Mouse (Mus musculus) right cerebral cortex, postnatal 36 days (tissue): ENCODE data around the gene Capn13.

Source experiments
- DNase-seq, 2 experiments: peaks; one replicate each; pipeline ENCODE4 v3.0.0; 2022; ENCODE audit warnings: low spot score in 2 of 2, mixed read lengths in 1 of 2

The Capn13 gene

GRCm38 (mm10) chr17:73343632-73344390, 56.9 kb downstream of the Capn13 start:
- DNase-seq = no peak

GRCm38 (mm10) chr17:73342673-73343072, 58.0 kb downstream of the Capn13 start:
- DNase-seq = no peak

- no peak for DNase-seq
These were observed 71.6 kb downstream of the Capn13 start for GRCm38 (mm10) chr17:73329071-73329470.

- DNase-seq = no peak
These were observed 75.4 kb downstream of the Capn13 start for GRCm38 (mm10) chr17:73325314-73325713.

GRCm38 (mm10) chr17:73324732-73325131, 75.9 kb downstream of the Capn13 start:
- no peak for DNase-seq

- DNase-seq = no peak
These were observed 76.7 kb downstream of the Capn13 start for GRCm38 (mm10) chr17:73323981-73324380.

GRCm38 (mm10) chr17:73314786-73315185, 85.9 kb downstream of the Capn13 start:
- DNase-seq = no peak

GRCm38 (mm10) chr17:73311491-73311890, 89.2 kb downstream of the Capn13 start:
- DNase-seq = no peak

GRCm38 (mm10) chr17:73308691-73309090, 92.0 kb downstream of the Capn13 start:
- DNase-seq = no peak

- no peak for DNase-seq
These were observed 94.0 kb downstream of the Capn13 start for GRCm38 (mm10) chr17:73306626-73307025.

- DNase-seq = peak in 1 of 2 experiments; percentile 12
These were observed 95.0 kb downstream of the Capn13 start for GRCm38 (mm10) chr17:73305622-73306021.

GRCm38 (mm10) chr17:73304086-73304812, 96.4 kb downstream of the Capn13 start:
- DNase-seq = no peak

- no peak for DNase-seq
These were observed 97.0 kb downstream of the Capn13 start for GRCm38 (mm10) chr17:73303676-73304075.

GRCm38 (mm10) chr17:73303217-73303616, 97.4 kb downstream of the Capn13 start:
- DNase-seq = peak; percentile 47 to 50

- DNase-seq = peak; percentile 30 to 52
These were observed 98.6 kb downstream of the Capn13 start for GRCm38 (mm10) chr17:73302104-73302503.

- DNase-seq = peak; percentile 43 to 57
These were observed 99.2 kb downstream of the Capn13 start for GRCm38 (mm10) chr17:73301258-73302050.

GRCm38 (mm10) chr17:73300147-73300880, 100.4 kb downstream of the Capn13 start:
- DNase-seq = no peak

GRCm38 (mm10) chr17:73298981-73299380, 101.7 kb downstream of the Capn13 start:
- no peak for DNase-seq

GRCm38 (mm10) chr17:73296855-73297254, 103.8 kb downstream of the Capn13 start:
- DNase-seq = peak; percentile 44 to 63

- DNase-seq = no peak
These were observed 107.4 kb downstream of the Capn13 start for GRCm38 (mm10) chr17:73293237-73293636.

- DNase-seq = no peak
These were observed 116.4 kb downstream of the Capn13 start for GRCm38 (mm10) chr17:73284301-73284700.
